Mouse (Mus musculus) left cerebral cortex, adult 2 months (tissue): ENCODE data around the gene Atf6b. TPM values are rescaled to one million over a fixed set of nuclear protein-coding genes. Genes with fewer than 3 reads are reported as not detected.

Experiments
- DNase-seq, 2 experiments: peaks; one replicate each; pipeline ENCODE4 v3.0.0; 2021 to 2022; ENCODE audit warnings: low spot score in 2 of 2, mixed read lengths in 1 of 2; ENCODE audit errors: extremely low spot score in 1 of 2
- H3K27ac ChIP-seq: fragments of 200-600 bp; 2 replicates; pipeline ENCODE4 v1.8.1; 2022
- H3K4me3 ChIP-seq: fragments of 200-600 bp; 2 replicates; pipeline ENCODE4 v1.8.1; 2022
- CTCF ChIP-seq: fragments of 200-600 bp; IDR thresholded peaks from 2 replicates; pipeline ENCODE4 v1.8.1; 2022; ENCODE audit warnings: antibody characterized with exemption, mild to moderate bottlenecking, moderate library complexity
- intact Hi-C: fragments of 180-260 bp; cut with DNase I; formaldehyde crosslinking; loops from one replicate; pipeline ENCODE4 v1.15.1; 2025
- total RNA-seq, 2 experiments: library from RNA; stranded (reverse); gene quantifications; 2 replicates each; pipeline ENCODE4 v1.2.3; 2021

Atf6b gene
- total RNA-seq, 2 experiments from 2014 or later: 64.3 to 66.4 TPM

- no peak overlapping the region for H3K4me3 ChIP-seq
- no peak for DNase-seq
- no peak overlapping the region for H3K27ac ChIP-seq
- TF ChIP-seq CTCF: no peak
- intact Hi-C loops: no loop called here
Observed at GRCm38 (mm10) chr17:34659897-34660214, 12.9 kb downstream of the Atf6b start.

GRCm38 (mm10) chr17:34660259-34660820, 13.4 kb downstream of the Atf6b start:
- DNase-seq: no peak
- no peak for TF ChIP-seq CTCF
- H3K27ac ChIP-seq: no peak overlapping the region
- intact Hi-C loops: no loop called here
- no peak overlapping the region for H3K4me3 ChIP-seq

- Histone ChIP-seq H3K4me3 (peak overlapping the region; percentile 16; the same call in 1 of the 2 replicates), H3K27ac (no peak overlapping the region)
- intact Hi-C loops: no loop called here
Observed at GRCm38 (mm10) chr17:34661121-34661591, 14.2 kb downstream of the Atf6b start.

GRCm38 (mm10) chr17:34662468-34662867, 15.5 kb downstream of the Atf6b start:
- intact Hi-C loops: no loop called here
- H3K4me3 ChIP-seq: no peak overlapping the region
- DNase-seq: no peak
- H3K27ac ChIP-seq: no peak overlapping the region
- TF ChIP-seq CTCF: no peak

More at GRCm38 (mm10) chr17:34661121-34661591, 14.2 kb downstream of the Atf6b start:
- no peak for TF ChIP-seq CTCF
- no peak for DNase-seq

GRCm38 (mm10) chr17:34662978-34663377, 16.0 kb downstream of the Atf6b start:
- no peak for DNase-seq
- Histone ChIP-seq H3K27ac (no peak overlapping the region), H3K4me3 (no peak overlapping the region)
- no peak for TF ChIP-seq CTCF
- intact Hi-C loops: no loop called here

GRCm38 (mm10) chr17:34663558-34663957, 16.6 kb downstream of the Atf6b start:
- intact Hi-C loops: no loop called here
- no peak overlapping the region for H3K27ac ChIP-seq
- no peak for DNase-seq
- no peak overlapping the region for H3K4me3 ChIP-seq
- TF ChIP-seq CTCF: no peak

GRCm38 (mm10) chr17:34664472-34664871, 17.5 kb downstream of the Atf6b start:
- no peak for DNase-seq
- intact Hi-C loops: no loop called here
- Histone ChIP-seq H3K4me3 (no peak overlapping the region), H3K27ac (no peak overlapping the region)
- no peak for TF ChIP-seq CTCF

- intact Hi-C loops: no loop called here
- Histone ChIP-seq H3K27ac (no peak within 1 kb of the TSS), H3K4me3 (peak within 1 kb of the TSS; percentile 31; the same call in 1 of the 2 replicates)
- DNase-seq: no peak
- no peak for TF ChIP-seq CTCF
Observed at GRCm38 (mm10) chr17:34670235-34670634, 23.3 kb downstream of the Atf6b start, which contains the start of gene Tnxb. Tnxb (plus strand) TSS chr17:34670535.

- Histone ChIP-seq H3K4me3 (peak overlapping the region; percentile 31), H3K27ac (no peak overlapping the region)
- DNase-seq: no peak
- no peak; the same call in 1 of the 2 replicates for TF ChIP-seq CTCF
- intact Hi-C loops: no loop called here
Observed at GRCm38 (mm10) chr17:34671151-34672066, 24.5 kb downstream of the Atf6b start.

GRCm38 (mm10) chr17:34672246-34672792, 25.4 kb downstream of the Atf6b start:
- TF ChIP-seq CTCF: no peak
- H3K27ac ChIP-seq: no peak overlapping the region
- intact Hi-C loops: no loop called here
- DNase-seq: no peak
- peak overlapping the region; percentile 31 for H3K4me3 ChIP-seq

GRCm38 (mm10) chr17:34673139-34673538, 26.2 kb downstream of the Atf6b start:
- TF ChIP-seq CTCF: no peak
- intact Hi-C loops: no loop called here
- Histone ChIP-seq H3K27ac (no peak overlapping the region), H3K4me3 (no peak overlapping the region)
- DNase-seq: no peak

- DNase-seq: no peak
- intact Hi-C loops: no loop called here
- TF ChIP-seq CTCF: no peak
- Histone ChIP-seq H3K27ac (no peak overlapping the region), H3K4me3 (no peak overlapping the region)
Observed at GRCm38 (mm10) chr17:34674524-34675204, 27.7 kb downstream of the Atf6b start.
